Mouse (Mus musculus) ovary, postnatal 36 days (tissue): Measurements from ENCODE around the gene Sorcs2.

Source experiments
- DNase-seq: peaks from one replicate; pipeline ENCODE4 v3.0.0; 2022; ENCODE audit warnings: low spot score, mixed read lengths

The Sorcs2 gene

DNA sequence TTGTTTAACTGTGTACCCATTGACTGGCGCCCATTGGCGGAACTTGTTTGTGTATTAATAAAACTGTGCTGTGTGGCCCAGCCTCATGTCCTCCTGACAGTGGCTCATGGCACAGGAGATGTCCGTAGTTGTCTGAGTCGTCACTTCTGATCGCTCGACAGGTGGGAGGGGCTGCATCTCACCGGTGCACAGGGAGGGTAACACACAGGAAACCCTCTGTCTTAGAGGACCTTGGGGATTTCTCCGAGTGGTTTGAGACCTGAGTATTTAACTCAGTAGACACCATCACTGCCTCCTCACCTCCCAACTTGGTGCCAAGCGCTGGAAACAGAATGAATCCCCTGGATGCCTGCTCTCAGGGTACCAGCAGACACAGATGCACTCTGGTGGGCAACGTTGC lies 394.1 kb downstream of the Sorcs2 start:
- no peak for DNase-seq

DNA sequence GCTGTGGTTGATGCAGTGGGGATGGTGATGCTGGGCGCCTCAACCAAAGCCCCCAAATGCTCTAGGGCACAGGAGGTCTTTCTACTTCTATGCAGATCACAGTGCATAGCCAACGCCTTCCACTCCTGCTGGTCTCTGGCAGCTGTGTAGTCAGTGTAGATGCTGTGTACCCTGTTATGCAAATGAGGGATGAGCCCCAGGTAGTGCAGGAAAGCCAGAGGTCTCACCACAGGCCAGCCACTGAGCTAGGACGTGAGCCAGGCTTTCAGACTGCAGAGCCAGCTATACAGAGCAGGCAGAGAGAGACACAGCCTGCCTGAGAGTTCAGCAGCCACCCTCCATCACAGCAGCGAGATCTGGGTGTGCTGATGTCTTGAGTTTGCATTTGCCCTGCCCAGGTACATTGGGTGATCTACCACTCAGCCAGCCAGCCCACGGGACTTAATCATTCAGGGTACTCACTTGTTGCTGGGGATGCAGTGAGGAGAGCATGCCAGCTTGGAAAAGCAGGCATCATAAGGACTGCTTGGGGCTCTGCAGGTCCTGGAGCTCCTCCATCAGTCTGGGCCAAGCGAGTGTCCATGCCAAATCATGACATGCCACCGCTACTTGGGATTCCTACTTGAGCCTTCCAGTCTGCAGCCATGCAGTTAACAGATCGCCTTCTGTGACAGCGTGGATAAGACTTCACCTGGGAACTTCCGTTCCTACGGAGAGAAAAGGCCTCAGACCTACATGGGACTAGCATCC lies 407.8 kb downstream of the Sorcs2 start:
- no peak for DNase-seq

DNA sequence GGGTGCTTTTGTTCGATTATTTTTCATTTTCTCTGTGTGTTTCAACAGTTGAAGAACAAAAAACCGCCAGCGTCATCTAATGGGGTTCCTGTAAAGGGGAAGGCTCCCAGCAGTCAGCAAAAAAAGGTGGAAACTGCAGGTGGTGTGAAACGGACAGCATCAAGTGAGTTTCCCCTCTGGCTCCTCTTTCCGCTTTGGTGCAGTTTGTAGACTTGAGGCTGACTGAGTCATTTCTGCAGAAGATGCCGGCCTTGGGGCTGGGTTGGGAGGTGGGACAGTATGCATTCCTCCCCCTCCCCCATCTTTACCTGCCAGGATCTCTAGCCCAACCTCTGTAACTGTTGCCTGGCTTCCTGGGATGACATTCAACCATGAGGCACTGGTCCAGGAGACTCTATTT lies 408.4 kb downstream of the Sorcs2 start:
- DNase-seq, result no peak

DNA sequence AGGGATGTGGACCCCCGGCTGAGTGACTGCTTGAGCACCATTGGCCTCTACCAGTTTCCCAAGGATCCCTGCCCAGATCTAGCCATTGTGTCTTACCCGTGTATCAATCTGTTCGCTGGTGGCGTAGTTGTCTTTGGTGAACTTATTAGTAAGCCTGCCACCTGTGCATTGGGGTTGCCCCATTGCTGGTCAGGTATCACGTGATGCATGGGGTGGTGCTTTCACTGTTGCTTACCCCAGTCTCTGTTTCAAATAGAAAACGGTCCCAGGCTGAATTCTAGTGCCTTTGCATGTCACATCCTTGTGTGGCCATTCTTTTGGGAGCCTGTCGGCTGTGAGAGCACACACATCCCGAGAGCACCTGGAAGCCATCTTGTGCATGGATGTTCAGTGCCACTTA lies 409.9 kb downstream of the Sorcs2 start:
- DNase-seq, result no peak

DNA sequence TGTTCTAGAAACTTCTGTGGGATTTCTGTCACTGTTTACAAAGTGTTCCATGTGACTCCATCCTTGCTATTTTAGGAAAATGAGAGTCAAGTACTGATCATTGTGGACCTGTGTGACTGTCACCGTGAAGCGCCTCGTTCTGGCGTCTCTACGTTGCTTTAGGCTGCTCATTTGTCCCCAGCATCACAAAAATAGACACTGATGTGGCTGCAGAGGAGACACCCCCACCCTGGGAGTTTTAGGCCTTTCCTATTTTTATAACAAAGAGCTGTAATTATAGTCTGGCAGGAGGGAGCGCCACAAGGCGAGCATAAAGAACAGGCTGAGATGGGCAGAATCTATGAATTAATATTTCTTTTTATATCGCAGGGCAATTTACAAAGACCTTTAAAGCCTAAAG lies 412.3 kb downstream of the Sorcs2 start:
- DNase-seq, result no peak

GRCm38 (mm10) chr5:35981976-35982375 lies 416.0 kb downstream of the Sorcs2 start:
- peak; percentile 72 for DNase-seq

GRCm38 (mm10) chr5:35981341-35981740 lies 416.6 kb downstream of the Sorcs2 start:
- DNase-seq, result no peak

DNA sequence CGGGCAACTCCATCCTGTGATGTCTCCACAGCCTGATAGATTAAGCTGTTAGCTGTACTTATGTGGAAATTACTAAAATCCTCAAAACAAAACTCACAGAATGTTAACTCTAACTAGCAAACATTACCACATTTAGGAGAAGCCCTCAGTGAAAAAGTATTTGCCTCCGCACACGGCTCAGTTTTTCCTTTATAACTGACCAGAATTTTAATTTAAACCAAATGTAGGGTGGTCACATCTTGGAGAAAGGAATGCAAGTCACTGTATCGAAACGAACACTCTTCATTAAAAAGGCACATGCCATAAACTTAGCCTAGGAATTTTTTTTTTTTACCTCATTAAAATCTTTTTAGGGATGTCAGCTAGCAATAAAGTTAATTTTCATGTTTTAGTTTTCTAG lies 417.4 kb downstream of the Sorcs2 start:
- no peak for DNase-seq

GRCm38 (mm10) chr5:35975681-35976080 lies 422.3 kb downstream of the Sorcs2 start:
- peak; percentile 72 for DNase-seq

DNA sequence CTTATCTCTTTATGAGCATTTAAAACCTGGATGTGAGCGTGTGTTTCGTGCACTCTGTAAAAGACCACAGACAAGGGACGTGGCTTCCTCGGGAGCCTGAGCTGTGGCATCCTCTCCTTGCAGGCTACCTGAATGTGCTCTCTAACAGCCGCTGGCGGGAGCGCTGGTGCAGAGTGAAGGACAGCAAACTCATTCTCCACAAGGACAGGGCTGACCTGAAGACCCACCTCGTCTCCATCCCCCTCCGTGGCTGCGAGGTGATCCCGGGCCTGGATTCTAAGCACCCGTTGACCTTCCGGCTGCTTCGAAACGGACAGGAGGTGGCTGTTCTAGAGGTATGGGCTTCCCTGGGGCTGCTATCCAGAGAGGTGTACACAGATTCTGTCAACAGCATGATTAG lies 423.7 kb downstream of the Sorcs2 start:
- no peak for DNase-seq

- peak; percentile 74 for DNase-seq
Observed at GRCm38 (mm10) chr5:35973800-35974199, 424.1 kb downstream of the Sorcs2 start.

DNA sequence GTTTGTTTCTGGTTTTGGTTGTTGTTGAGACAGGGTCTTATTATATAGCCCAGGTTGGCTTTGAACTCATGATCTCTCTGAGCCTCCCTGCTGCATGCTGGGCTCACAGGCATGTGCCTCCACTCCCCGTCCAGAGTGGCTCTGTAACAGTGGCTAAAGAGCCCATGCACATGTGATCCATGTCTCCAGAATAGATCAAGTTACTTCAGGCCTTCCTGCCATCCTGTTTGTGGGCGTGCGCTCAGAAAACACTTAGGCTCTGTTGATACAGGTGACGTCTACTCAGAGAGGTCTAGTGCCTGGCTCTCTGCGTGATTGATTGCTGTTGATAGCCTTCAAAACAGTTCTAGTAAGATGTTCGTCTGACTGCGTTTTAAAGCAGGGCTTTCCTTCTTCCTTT lies 425.2 kb downstream of the Sorcs2 start:
- DNase-seq, result no peak

- DNase-seq, result peak; percentile 71
Observed at GRCm38 (mm10) chr5:35971841-35972578, 425.9 kb downstream of the Sorcs2 start.

DNA sequence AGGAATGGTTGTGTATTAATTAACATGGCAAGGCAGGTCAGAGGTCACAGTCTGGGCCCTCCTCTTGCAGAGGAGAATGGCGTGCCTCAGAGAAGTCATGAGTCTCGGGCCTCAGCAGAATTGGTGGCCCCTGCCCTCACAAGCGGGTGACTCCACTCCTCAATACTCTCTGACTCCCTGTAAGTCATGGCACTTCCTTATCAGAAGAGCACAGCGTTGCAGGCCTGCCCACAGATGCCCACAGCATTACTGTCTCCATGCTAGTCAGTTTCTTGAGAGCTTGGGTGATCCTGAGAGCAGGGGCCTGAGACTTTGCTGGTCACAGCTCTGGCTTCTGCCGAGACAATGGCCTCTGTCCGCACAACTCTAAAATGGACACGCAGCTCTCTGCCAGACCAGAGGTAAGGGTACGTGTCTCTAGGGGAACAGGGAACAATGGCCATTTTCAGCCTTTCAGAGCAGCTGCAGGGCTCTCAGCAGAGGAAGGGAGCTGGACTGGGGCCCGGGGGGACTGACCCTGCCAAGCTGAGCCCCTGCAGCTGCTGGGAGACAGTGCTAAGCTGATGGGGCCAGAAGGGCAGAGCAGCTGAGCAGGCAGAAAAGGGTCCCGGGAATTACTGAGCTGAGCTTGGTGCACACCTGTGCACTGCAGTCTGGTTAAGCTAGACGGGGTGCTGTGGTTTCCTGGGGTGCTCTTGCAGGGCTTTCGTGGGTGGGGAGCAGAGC lies 427.4 kb downstream of the Sorcs2 start:
- DNase-seq, result peak; percentile 21

- no peak for DNase-seq
Observed at GRCm38 (mm10) chr5:35969857-35970256, 428.1 kb downstream of the Sorcs2 start.
